Mouse (Mus musculus) CH12.LX (cell line): ENCODE measurements around the gene Trcg1.

Experiments
- CTCF ChIP-seq, 2 experiments: IDR thresholded peaks in 1 of 2; conservative IDR thresholded peaks in 1 of 2; 2 replicates each; pipeline ENCODE4 v1.5.1; 2011 to 2012; ENCODE audit warnings: low read depth in 2 of 2, low read length in 2 of 2, improper control_type of control experiment in 1 of 2, inconsistent platforms in 1 of 2, mild to moderate bottlenecking in 1 of 2, moderate library complexity in 1 of 2
- EP300 ChIP-seq: IDR thresholded peaks from 2 replicates; pipeline ENCODE4 v1.6.1; 2011; ENCODE audit warnings: low read length, improper control_type of control experiment
- JUND ChIP-seq: conservative IDR thresholded peaks from 2 replicates; pipeline ENCODE4 v1.6.1; 2011; ENCODE audit warnings: low read depth, low read length, improper control_type of control experiment
- MXI1 ChIP-seq: IDR thresholded peaks from 2 replicates; pipeline ENCODE4 v1.6.1; 2011; ENCODE audit warnings: mild to moderate bottlenecking, low read depth, low read length, improper control_type of control experiment

DNA sequence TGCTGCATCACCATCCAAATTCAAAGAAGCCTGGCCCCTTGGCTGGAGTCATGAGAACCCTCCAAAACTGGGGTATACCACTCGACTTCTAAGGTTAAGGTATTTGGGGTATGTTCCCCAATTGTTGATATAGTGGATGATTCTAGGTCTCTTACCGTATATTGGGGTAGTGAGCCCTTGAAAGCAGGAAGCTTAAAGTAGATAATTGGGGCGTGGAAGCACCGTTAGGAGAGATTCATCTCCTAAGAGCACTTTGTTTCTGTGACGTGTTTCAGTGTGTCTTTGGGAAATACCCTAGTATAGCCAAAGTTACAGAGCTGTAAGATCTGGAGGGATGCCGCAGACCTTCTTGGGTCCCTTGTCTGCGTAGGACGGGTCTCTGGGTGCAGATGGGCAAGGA is 38.9 kb upstream of the Trcg1 start:
- TF ChIP-seq CTCF (conservative IDR thresholded peaks at IDR 0.05 in 1 of 2, IDR thresholded peaks at IDR 0.05 in 1 of 2; ENCODE audit: low read depth in 2 of 2, low read length in 2 of 2) (no peak), MXI1 (no peak), EP300 (no peak), JUND (no peak)
